Mouse (Mus musculus): ENCODE data around the gene Rufy4.
"Not testable (repeated sequence)": the region's sequence is repeated elsewhere in the genome, so short reads cannot be mapped to it uniquely, and the experiment has no call there.

Gene Rufy4

GRCm38 (mm10) chr1:74151091-74151490 is 25.8 kb downstream of the Rufy4 start:
- DNase-seq (ENCODE audit: low spot score), result no peak

- no peak for DNase-seq (ENCODE audit: low spot score)
Measured at GRCm38 (mm10) chr1:74153461-74154184, 28.3 kb downstream of the Rufy4 start, which contains the start of gene Cxcr2. Gene Cxcr2, plus strand, starts transcription at chr1:74153989.

- DNase-seq (ENCODE audit: low spot score), result no peak
Measured at GRCm38 (mm10) chr1:74155435-74156012, 30.2 kb downstream of the Rufy4 start.

- DNase-seq (ENCODE audit: low spot score), result no peak
Measured at GRCm38 (mm10) chr1:74156381-74156910, 31.1 kb downstream of the Rufy4 start.

- DNase-seq (ENCODE audit: low spot score), result not testable (repeated sequence)
Measured at GRCm38 (mm10) chr1:74159613-74160012, 34.3 kb downstream of the Rufy4 start.

GRCm38 (mm10) chr1:74160036-74160435 is 34.7 kb downstream of the Rufy4 start:
- no peak for DNase-seq (ENCODE audit: low spot score)

- no peak for DNase-seq (ENCODE audit: low spot score)
Measured at GRCm38 (mm10) chr1:74167136-74167535, 41.8 kb downstream of the Rufy4 start.

- DNase-seq (ENCODE audit: low spot score), result no peak
Measured at GRCm38 (mm10) chr1:74169721-74170120, 44.4 kb downstream of the Rufy4 start.

GRCm38 (mm10) chr1:74172722-74173121 is 47.4 kb downstream of the Rufy4 start:
- DNase-seq (ENCODE audit: low spot score), result no peak

GRCm38 (mm10) chr1:74175731-74176130 is 50.4 kb downstream of the Rufy4 start:
- DNase-seq (ENCODE audit: low spot score), result peak; percentile 85

- DNase-seq (ENCODE audit: low spot score), result no peak
Measured at GRCm38 (mm10) chr1:74178618-74179017, 53.3 kb downstream of the Rufy4 start.

GRCm38 (mm10) chr1:74179624-74180408 is 54.5 kb downstream of the Rufy4 start:
- DNase-seq (ENCODE audit: low spot score), result no peak

- DNase-seq (ENCODE audit: low spot score), result no peak
Measured at GRCm38 (mm10) chr1:74181462-74181861, 56.1 kb downstream of the Rufy4 start.

GRCm38 (mm10) chr1:74183006-74183405 is 57.7 kb downstream of the Rufy4 start:
- no peak for DNase-seq (ENCODE audit: low spot score)

GRCm38 (mm10) chr1:74190471-74190870 is 65.1 kb downstream of the Rufy4 start:
- DNase-seq (ENCODE audit: low spot score), result no peak

GRCm38 (mm10) chr1:74192711-74193110 is 67.4 kb downstream of the Rufy4 start:
- no peak for DNase-seq (ENCODE audit: low spot score)

- DNase-seq (ENCODE audit: low spot score), result no peak
Measured at GRCm38 (mm10) chr1:74194445-74194844, 69.1 kb downstream of the Rufy4 start, which contains the start of gene Cxcr1. Gene Cxcr1, minus strand, starts transcription at chr1:74194631.

- no peak for DNase-seq (ENCODE audit: low spot score)
Measured at GRCm38 (mm10) chr1:74195961-74196360, 70.6 kb downstream of the Rufy4 start.

- DNase-seq (ENCODE audit: low spot score), result no peak
Measured at GRCm38 (mm10) chr1:74196621-74197419, 71.5 kb downstream of the Rufy4 start.
